Mouse (Mus musculus) spleen, adult 2 months (tissue): ENCODE results near the gene Hand2.

Experiments
- CTCF ChIP-seq: fragments of 200-500 bp; IDR thresholded peaks from 2 replicates; pipeline ENCODE4 v1.5.1; 2011; ENCODE audit warnings: mild to moderate bottlenecking, inconsistent platforms; ENCODE audit not compliant: insufficient read depth, insufficient read length, insufficient replicate concordance; ENCODE audit errors: extremely low read depth
- POLR2A ChIP-seq: fragments of 200-500 bp; IDR thresholded peaks from 2 replicates; pipeline ENCODE4 v1.6.1; 2011; ENCODE audit warnings: low read depth, low read length, inconsistent platforms

DNA sequence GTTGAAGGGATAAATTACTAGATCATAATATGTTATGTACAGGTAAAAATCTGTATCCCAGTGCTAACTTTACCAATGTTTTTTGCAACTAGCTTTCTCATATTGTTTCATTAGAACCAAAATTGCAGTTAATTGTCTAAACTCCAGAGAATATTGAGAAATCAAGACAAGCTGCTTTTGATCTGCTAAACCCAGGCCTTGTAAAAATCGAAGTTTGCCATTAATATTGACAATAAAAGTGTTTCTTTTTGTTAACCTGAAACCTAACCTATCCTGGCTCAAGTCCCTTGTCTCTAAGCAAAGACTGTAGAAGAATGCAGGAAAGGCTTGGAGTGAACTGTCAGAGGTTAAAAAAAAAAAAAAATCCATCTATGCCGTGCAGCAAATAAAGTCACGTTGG is 5.3 kb upstream of the Hand2 start:
- TF ChIP-seq CTCF (no peak), POLR2A (no peak)
